Mouse (Mus musculus) erythroblast, adult 5-6 weeks (primary cell): Measurements from ENCODE around the gene Olfr619. TPM values are rescaled to one million over a fixed set of nuclear protein-coding genes. Genes with fewer than 3 reads are reported as not detected.

ENCODE experiments used
- ATAC-seq: replicated peaks from 2 replicates; pipeline ENCODE4 v1.8.0; 2016; ENCODE audit warnings: moderate number of reproducible peaks, mild to moderate bottlenecking, moderate TSS enrichment, inconsistent platforms; ENCODE audit not compliant: poor library complexity, low FRiP score, severe bottlenecking
- total RNA-seq, 2 experiments: library from RNA; stranded (forward) in 1 of 2; stranded (reverse) in 1 of 2; fragments of 150-400 nt in 1 of 2; fragments of 200-764, 138-1000 nt in 1 of 2; gene quantifications; 2 replicates each; pipeline versions ENCODE4 v1.2.3 to v1.2.4; 2015 to 2017; ENCODE audit warnings: low replicate concordance in 2 of 2

The Olfr619 gene
- not detected in 2 replicates for total RNA-seq (2015; ENCODE audit: low replicate concordance)
- not detected in 2 replicates for total RNA-seq (2017; ENCODE audit: low replicate concordance)

GRCm38 (mm10) chr7:103600275-103600674, at the start of gene Olfr619:
Gene Olfr619, plus strand, starts transcription at chr7:103600575.
- ATAC-seq, result no peak

- no peak for ATAC-seq
Observed at GRCm38 (mm10) chr7:103555779-103556178, 44.6 kb upstream of the Olfr619 start, which contains the start of gene Olfr615. Gene Olfr615, plus strand, starts transcription at chr7:103556079.

DNA sequence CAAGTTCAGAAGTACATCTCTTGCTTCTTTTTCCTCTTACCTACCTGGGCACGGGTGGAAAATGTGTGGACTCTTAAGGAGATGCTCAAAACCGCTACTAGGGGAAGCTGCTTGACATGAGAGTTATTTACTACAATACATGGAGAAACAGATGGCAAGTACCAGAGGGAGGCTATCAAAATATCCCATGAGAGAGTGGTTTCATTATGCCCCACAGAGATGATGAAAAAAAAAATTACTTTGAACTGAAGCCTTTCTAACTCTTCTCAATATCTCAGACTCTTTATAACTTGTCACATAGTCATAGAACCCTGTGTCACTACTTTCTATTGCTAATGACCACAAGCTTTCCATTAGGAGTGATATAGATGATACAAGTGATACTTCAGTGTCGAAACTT, 31.3 kb upstream of the Olfr619 start, which contains the start of gene Olfr616:
TSS of gene Olfr616 (minus strand) at position 101 of the 400 bp plus-strand sequence.
- ATAC-seq, result no peak

DNA sequence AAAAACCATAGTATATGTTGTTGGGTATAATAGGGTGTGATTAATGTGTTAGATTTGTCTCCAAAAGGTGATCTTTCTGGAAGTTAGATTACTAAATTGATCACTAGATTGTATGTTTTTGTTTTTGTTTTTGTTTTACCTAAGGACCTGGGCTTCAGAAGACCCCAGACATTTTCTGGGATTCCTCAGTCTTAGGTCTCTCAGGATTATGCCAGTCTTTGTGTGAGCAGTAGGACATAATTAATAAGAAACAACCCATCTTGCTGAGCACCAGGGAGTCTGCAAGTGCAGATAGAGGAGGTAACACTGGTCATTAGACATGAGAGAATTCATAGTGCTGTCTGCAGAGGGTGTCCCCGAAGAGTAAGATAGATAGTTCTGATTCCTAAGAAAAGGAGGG, 27.6 kb upstream of the Olfr619 start, which contains the start of gene Olfr617:
TSS of gene Olfr617 (plus strand) at position 301 of the 400 bp plus-strand sequence.
- ATAC-seq, result no peak

- no peak for ATAC-seq
Observed at GRCm38 (mm10) chr7:103589803-103590202, 10.6 kb upstream of the Olfr619 start, which contains the start of gene Olfr618. Gene Olfr618, plus strand, starts transcription at chr7:103590103.

- no peak for ATAC-seq
Observed at GRCm38 (mm10) chr7:103607425-103607824, 7.0 kb downstream of the Olfr619 start.

- ATAC-seq, result no peak
Observed at GRCm38 (mm10) chr7:103612434-103612833, 12.1 kb downstream of the Olfr619 start, which contains the start of gene Olfr620. Gene Olfr620, minus strand, starts transcription at chr7:103612534.

DNA sequence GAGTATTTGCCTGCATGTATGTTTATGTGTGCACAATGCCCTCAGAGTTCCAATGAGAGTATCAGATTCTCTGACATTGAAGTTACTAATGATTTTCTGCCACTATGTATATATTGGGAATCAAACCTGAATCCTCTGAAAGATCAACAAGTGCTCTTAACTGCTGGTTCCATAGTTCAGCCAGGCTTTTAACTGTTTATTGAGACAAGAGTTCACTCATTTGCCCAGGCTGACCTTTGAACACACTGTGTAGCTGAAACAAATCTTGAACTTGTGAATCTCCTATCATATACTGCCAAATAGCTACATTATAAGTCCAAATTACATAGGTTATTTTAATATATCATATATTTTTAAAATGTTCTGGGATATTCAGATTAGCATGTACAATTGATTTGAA, 36.4 kb downstream of the Olfr619 start:
- ATAC-seq, result no peak

GRCm38 (mm10) chr7:103642602-103643001, 42.2 kb downstream of the Olfr619 start, which contains the start of gene Olfr622:
Gene Olfr622, minus strand, starts transcription at chr7:103642702.
- ATAC-seq, result no peak

DNA sequence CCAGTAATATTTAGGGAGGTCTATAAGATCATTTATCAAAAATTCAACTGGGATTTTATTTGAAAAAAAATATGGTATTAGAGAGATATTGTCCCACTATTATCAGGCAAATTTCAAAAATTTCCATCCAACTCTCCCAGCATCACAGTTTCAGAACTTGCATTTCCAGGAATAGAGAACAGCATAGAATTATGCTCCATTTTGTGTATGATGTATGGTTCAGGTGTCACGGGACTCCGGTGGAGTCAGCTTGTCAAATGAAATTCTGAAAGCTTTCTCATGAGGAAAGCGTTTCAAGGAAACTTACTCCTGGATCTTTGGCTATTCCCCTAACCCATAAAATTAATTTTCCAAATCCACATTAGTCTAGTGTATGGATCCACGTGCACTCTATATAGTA, 43.7 kb downstream of the Olfr619 start:
- ATAC-seq, result no peak

Other genes starting within 250 kb of the Olfr619 start
Only the 30 nearest of the 32 such genes appear.
- not detected in 2 replicates for gene Olfr601, start 237.9 kb upstream of the Olfr619 start, total RNA-seq (2015; ENCODE audit: low replicate concordance)
- gene Olfr601, start 237.9 kb upstream of the Olfr619 start, total RNA-seq (2017; ENCODE audit: low replicate concordance), result not detected in 2 replicates
- not detected in 2 replicates for gene Olfr603, start 214.4 kb upstream of the Olfr619 start, total RNA-seq (2015; ENCODE audit: low replicate concordance)
- not detected in 2 replicates for gene Olfr603, start 214.4 kb upstream of the Olfr619 start, total RNA-seq (2017; ENCODE audit: low replicate concordance)
- not detected in 2 replicates for gene Usp17lc, start 185.5 kb upstream of the Olfr619 start, total RNA-seq (2015; ENCODE audit: low replicate concordance)
- not detected in 2 replicates for gene Usp17lc, start 185.5 kb upstream of the Olfr619 start, total RNA-seq (2017; ENCODE audit: low replicate concordance)
- gene Olfr605, start 155.1 kb upstream of the Olfr619 start, total RNA-seq (2015; ENCODE audit: low replicate concordance), result not detected in 2 replicates
- gene Olfr605, start 155.1 kb upstream of the Olfr619 start, total RNA-seq (2017; ENCODE audit: low replicate concordance), result not detected in 2 replicates
- not detected in 2 replicates for gene Olfr606, start 151.5 kb upstream of the Olfr619 start, total RNA-seq (2015; ENCODE audit: low replicate concordance)
- gene Olfr606, start 151.5 kb upstream of the Olfr619 start, total RNA-seq (2017; ENCODE audit: low replicate concordance), result not detected in 2 replicates
- gene Olfr607, start 136.4 kb upstream of the Olfr619 start, total RNA-seq (2015; ENCODE audit: low replicate concordance), result not detected in 2 replicates
- gene Olfr607, start 136.4 kb upstream of the Olfr619 start, total RNA-seq (2017; ENCODE audit: low replicate concordance), result not detected in 2 replicates
- not detected in 2 replicates for gene Olfr608, start 130.7 kb upstream of the Olfr619 start, total RNA-seq (2015; ENCODE audit: low replicate concordance)
- gene Olfr608, start 130.7 kb upstream of the Olfr619 start, total RNA-seq (2017; ENCODE audit: low replicate concordance), result not detected in 2 replicates
- gene Olfr609, start 102.5 kb upstream of the Olfr619 start, total RNA-seq (2015; ENCODE audit: low replicate concordance), result not detected in 2 replicates
- not detected in 2 replicates for gene Olfr609, start 102.5 kb upstream of the Olfr619 start, total RNA-seq (2017; ENCODE audit: low replicate concordance)
- not detected in 2 replicates for gene Olfr610, start 88.5 kb upstream of the Olfr619 start, total RNA-seq (2015; ENCODE audit: low replicate concordance)
- not detected in 2 replicates for gene Olfr610, start 88.5 kb upstream of the Olfr619 start, total RNA-seq (2017; ENCODE audit: low replicate concordance)
- not detected in 2 replicates for gene Olfr611, start 79.7 kb upstream of the Olfr619 start, total RNA-seq (2015; ENCODE audit: low replicate concordance)
- gene Olfr611, start 79.7 kb upstream of the Olfr619 start, total RNA-seq (2017; ENCODE audit: low replicate concordance), result not detected in 2 replicates
- not detected in 2 replicates for gene Olfr612, start 57.9 kb upstream of the Olfr619 start, total RNA-seq (2015; ENCODE audit: low replicate concordance)
- 0.85 TPM in 1 of 2 replicates, not detected in the other for gene Olfr612, start 57.9 kb upstream of the Olfr619 start, total RNA-seq (2017; ENCODE audit: low replicate concordance)
- not detected in 2 replicates for gene Olfr613, start 52.5 kb upstream of the Olfr619 start, total RNA-seq (2015; ENCODE audit: low replicate concordance)
- 0.70 TPM in 1 of 2 replicates, not detected in the other for gene Olfr613, start 52.5 kb upstream of the Olfr619 start, total RNA-seq (2017; ENCODE audit: low replicate concordance)
- gene Olfr615, start 44.5 kb upstream of the Olfr619 start, total RNA-seq (2015; ENCODE audit: low replicate concordance), result not detected in 2 replicates
- not detected in 2 replicates for gene Olfr615, start 44.5 kb upstream of the Olfr619 start, total RNA-seq (2017; ENCODE audit: low replicate concordance)
- not detected in 2 replicates for gene Olfr616, start 31.4 kb upstream of the Olfr619 start, total RNA-seq (2015; ENCODE audit: low replicate concordance)
- not detected in 2 replicates for gene Olfr616, start 31.4 kb upstream of the Olfr619 start, total RNA-seq (2017; ENCODE audit: low replicate concordance)
- gene Olfr617, start 27.5 kb upstream of the Olfr619 start, total RNA-seq (2015; ENCODE audit: low replicate concordance), result not detected in 2 replicates
- gene Olfr617, start 27.5 kb upstream of the Olfr619 start, total RNA-seq (2017; ENCODE audit: low replicate concordance), result not detected in 2 replicates
- not detected in 2 replicates for gene Olfr618, start 10.5 kb upstream of the Olfr619 start, total RNA-seq (2015; ENCODE audit: low replicate concordance)
- gene Olfr618, start 10.5 kb upstream of the Olfr619 start, total RNA-seq (2017; ENCODE audit: low replicate concordance), result not detected in 2 replicates
- not detected in 2 replicates for gene Olfr620, start 12.0 kb downstream of the Olfr619 start, total RNA-seq (2015; ENCODE audit: low replicate concordance)
- gene Olfr620, start 12.0 kb downstream of the Olfr619 start, total RNA-seq (2017; ENCODE audit: low replicate concordance), result not detected in 2 replicates
- not detected in 2 replicates for gene Olfr622, start 42.1 kb downstream of the Olfr619 start, total RNA-seq (2015; ENCODE audit: low replicate concordance)
- not detected in 2 replicates for gene Olfr622, start 42.1 kb downstream of the Olfr619 start, total RNA-seq (2017; ENCODE audit: low replicate concordance)
- gene Olfr623, start 63.1 kb downstream of the Olfr619 start, total RNA-seq (2015; ENCODE audit: low replicate concordance), result not detected in 2 replicates
- not detected in 2 replicates for gene Olfr623, start 63.1 kb downstream of the Olfr619 start, total RNA-seq (2017; ENCODE audit: low replicate concordance)
- 0.21 TPM in 1 of 2 replicates, not detected in the other for gene Olfr624, start 70.6 kb downstream of the Olfr619 start, total RNA-seq (2015; ENCODE audit: low replicate concordance)
- not detected in 2 replicates for gene Olfr624, start 70.6 kb downstream of the Olfr619 start, total RNA-seq (2017; ENCODE audit: low replicate concordance)
- gene Olfr625-ps1, start 82.1 kb downstream of the Olfr619 start, total RNA-seq (2015; ENCODE audit: low replicate concordance), result not detected in 2 replicates
- gene Olfr625-ps1, start 82.1 kb downstream of the Olfr619 start, total RNA-seq (2017; ENCODE audit: low replicate concordance), result not detected in 2 replicates
- gene Olfr243, start 114.1 kb downstream of the Olfr619 start, total RNA-seq (2015; ENCODE audit: low replicate concordance), result not detected in 2 replicates
- 0.28 TPM in 1 of 2 replicates, not detected in the other for gene Olfr243, start 114.1 kb downstream of the Olfr619 start, total RNA-seq (2017; ENCODE audit: low replicate concordance)
- not detected in 2 replicates for gene Olfr628, start 129.8 kb downstream of the Olfr619 start, total RNA-seq (2015; ENCODE audit: low replicate concordance)
- gene Olfr628, start 129.8 kb downstream of the Olfr619 start, total RNA-seq (2017; ENCODE audit: low replicate concordance), result not detected in 2 replicates
- gene Olfr629, start 144.4 kb downstream of the Olfr619 start, total RNA-seq (2015; ENCODE audit: low replicate concordance), result not detected in 2 replicates
- gene Olfr629, start 144.4 kb downstream of the Olfr619 start, total RNA-seq (2017; ENCODE audit: low replicate concordance), result 0.43 TPM in 1 of 2 replicates, not detected in the other
- gene Olfr630, start 156.8 kb downstream of the Olfr619 start, total RNA-seq (2015; ENCODE audit: low replicate concordance), result not detected in 2 replicates
- 1.5 TPM in 1 of 2 replicates, not detected in the other for gene Olfr630, start 156.8 kb downstream of the Olfr619 start, total RNA-seq (2017; ENCODE audit: low replicate concordance)
- 2.7 and 5.6 TPM in 2 replicates for gene Olfr69, start 171.0 kb downstream of the Olfr619 start, total RNA-seq (2015; ENCODE audit: low replicate concordance)
- gene Olfr69, start 171.0 kb downstream of the Olfr619 start, total RNA-seq (2017; ENCODE audit: low replicate concordance), result 0.70 and 1.1 TPM in 2 replicates
- 1.0 and 1.3 TPM in 2 replicates for gene Olfr68, start 179.1 kb downstream of the Olfr619 start, total RNA-seq (2015; ENCODE audit: low replicate concordance)
- 1.4 and 1.5 TPM in 2 replicates for gene Olfr68, start 179.1 kb downstream of the Olfr619 start, total RNA-seq (2017; ENCODE audit: low replicate concordance)
- gene Olfr67, start 191.2 kb downstream of the Olfr619 start, total RNA-seq (2015; ENCODE audit: low replicate concordance), result 5.0 and 10.2 TPM in 2 replicates
- 2.8 and 4.2 TPM in 2 replicates for gene Olfr67, start 191.2 kb downstream of the Olfr619 start, total RNA-seq (2017; ENCODE audit: low replicate concordance)
- 39,556 and 40,045 TPM in 2 replicates for gene Hbb-bt, start 213.4 kb downstream of the Olfr619 start, total RNA-seq (2015; ENCODE audit: low replicate concordance)
- gene Hbb-bt, start 213.4 kb downstream of the Olfr619 start, total RNA-seq (2017; ENCODE audit: low replicate concordance), result 14,681 and 15,230 TPM in 2 replicates
- 179,259 and 187,171 TPM in 2 replicates for gene Hbb-bs, start 227.5 kb downstream of the Olfr619 start, total RNA-seq (2015; ENCODE audit: low replicate concordance)
- gene Hbb-bs, start 227.5 kb downstream of the Olfr619 start, total RNA-seq (2017; ENCODE audit: low replicate concordance), result 69,583 and 76,927 TPM in 2 replicates